Mouse (Mus musculus): ENCODE measurements around the gene Wdr18. TPM values are rescaled to one million over a fixed set of nuclear protein-coding genes. Genes with fewer than 3 reads are reported as not detected.

Gene Wdr18
- polyA plus RNA-seq, 1 experiment from 2014 or later, result 115 TPM

- no peak; the same call in 1 of the 2 replicates for ATAC-seq (replicated peaks; ENCODE audit: low FRiP score)
Measured at GRCm38 (mm10) chr10:79974087-79974486, 14.1 kb downstream of the Wdr18 start.

GRCm38 (mm10) chr10:79974668-79975067, 14.7 kb downstream of the Wdr18 start:
- Histone ChIP-seq H3K4me3 (replicated peaks) (no peak overlapping the region), H3K27me3 (peaks cover 27% of the 10 kb centered on the region), H3K27ac (no peak overlapping the region), H3K9me3 (replicated peaks) (no peaks in the 10 kb centered on the region), H3K4me2 (no peak overlapping the region), H3K9ac (no peak overlapping the region), H3K36me3 (peaks cover 59% of the 10 kb centered on the region), H3K4me1 (peaks cover 25% of the 10 kb centered on the region)
- no peak for ATAC-seq (replicated peaks; ENCODE audit: low FRiP score)
- 77% methylated on average over 8 of the region's 8 CpGs for WGBS

More at GRCm38 (mm10) chr10:79974087-79974486, 14.1 kb downstream of the Wdr18 start:
- no peak overlapping the region for H3K27ac ChIP-seq
- no peak overlapping the region for H3K9ac ChIP-seq
- no peak overlapping the region for H3K4me2 ChIP-seq
- peaks cover 54% of the 10 kb centered on the region for H3K36me3 ChIP-seq
- peaks cover 23% of the 10 kb centered on the region for H3K4me1 ChIP-seq
- H3K9me3 ChIP-seq (replicated peaks), result no peaks in the 10 kb centered on the region
- H3K27me3 ChIP-seq, result peaks cover 29% of the 10 kb centered on the region
- no peak overlapping the region for H3K4me3 ChIP-seq (replicated peaks)
- WGBS, result 88% methylated on average over 21 of the region's 21 CpGs

- Histone ChIP-seq H3K27ac (no peak overlapping the region), H3K9ac (no peak overlapping the region), H3K9me3 (replicated peaks) (no peaks in the 10 kb centered on the region), H3K4me3 (replicated peaks) (no peak overlapping the region), H3K4me1 (peaks cover 21% of the 10 kb centered on the region), H3K36me3 (peaks cover 68% of the 10 kb centered on the region), H3K27me3 (peaks cover 14% of the 10 kb centered on the region), H3K4me2 (no peak overlapping the region)
- no peak for ATAC-seq (replicated peaks; ENCODE audit: low FRiP score)
- WGBS, result 86% methylated on average over 28 of the region's 28 CpGs
Measured at GRCm38 (mm10) chr10:79976071-79976721, 16.2 kb downstream of the Wdr18 start.

- H3K9me3 ChIP-seq (replicated peaks), result no peaks in the 10 kb centered on the region
- no peak for ATAC-seq (replicated peaks; ENCODE audit: low FRiP score)
- 79% methylated on average over 35 of the region's 36 CpGs for WGBS
- H3K4me2 ChIP-seq, result no peak overlapping the region
- H3K4me1 ChIP-seq, result peaks cover 21% of the 10 kb centered on the region; the same call in 1 of the 2 replicates
- no peak overlapping the region for H3K4me3 ChIP-seq (replicated peaks)
- H3K27me3 ChIP-seq, result peaks cover 10% of the 10 kb centered on the region
- peaks cover 72% of the 10 kb centered on the region for H3K36me3 ChIP-seq
- no peak overlapping the region for H3K9ac ChIP-seq
- H3K27ac ChIP-seq, result no peak overlapping the region
Measured at GRCm38 (mm10) chr10:79976722-79977107, 16.8 kb downstream of the Wdr18 start.

- H3K4me1 ChIP-seq, result peaks cover 23% of the 10 kb centered on the region
- ATAC-seq (replicated peaks; ENCODE audit: low FRiP score), result no peak
- 80% methylated on average over 28 of the region's 28 CpGs for WGBS
- H3K36me3 ChIP-seq, result peaks cover 73% of the 10 kb centered on the region
- H3K27ac ChIP-seq, result no peak overlapping the region
- no peak overlapping the region for H3K4me2 ChIP-seq
- no peaks in the 10 kb centered on the region for H3K9me3 ChIP-seq (replicated peaks)
- H3K4me3 ChIP-seq (replicated peaks), result no peak overlapping the region
- no peak overlapping the region for H3K9ac ChIP-seq
- H3K27me3 ChIP-seq, result peaks cover 4% of the 10 kb centered on the region
Measured at GRCm38 (mm10) chr10:79977324-79977723, 17.4 kb downstream of the Wdr18 start.

- Histone ChIP-seq H3K9ac (no peak overlapping the region), H3K4me3 (replicated peaks) (no peak overlapping the region), H3K36me3 (peaks cover 73% of the 10 kb centered on the region), H3K27ac (no peak overlapping the region), H3K4me1 (peaks cover 26% of the 10 kb centered on the region), H3K9me3 (replicated peaks) (no peaks in the 10 kb centered on the region), H3K27me3 (no peaks in the 10 kb centered on the region), H3K4me2 (no peak overlapping the region)
- 95% methylated on average over 21 of the region's 21 CpGs for WGBS
- ATAC-seq (replicated peaks; ENCODE audit: low FRiP score), result no peak
Measured at GRCm38 (mm10) chr10:79978061-79978460, 18.1 kb downstream of the Wdr18 start.

- H3K4me2 ChIP-seq, result no peak overlapping the region
- no peak overlapping the region for H3K27ac ChIP-seq
- H3K9me3 ChIP-seq (replicated peaks), result no peaks in the 10 kb centered on the region
- peaks cover 63% of the 10 kb centered on the region for H3K36me3 ChIP-seq
- ATAC-seq (replicated peaks; ENCODE audit: low FRiP score), result no peak
- WGBS, result 93% methylated on average over 22 of the region's 22 CpGs
- H3K9ac ChIP-seq, result no peak overlapping the region
- no peak overlapping the region for H3K4me3 ChIP-seq (replicated peaks)
- H3K4me1 ChIP-seq, result peaks cover 30% of the 10 kb centered on the region
- no peaks in the 10 kb centered on the region for H3K27me3 ChIP-seq
Measured at GRCm38 (mm10) chr10:79979401-79980155, 19.6 kb downstream of the Wdr18 start.

GRCm38 (mm10) chr10:79983205-79983604, 23.3 kb downstream of the Wdr18 start:
- Histone ChIP-seq H3K4me1 (peaks cover 55% of the 10 kb centered on the region), H3K4me3 (replicated peaks) (peak overlapping the region; percentile 71), H3K4me2 (peak overlapping the region; percentile 72), H3K27me3 (no peaks in the 10 kb centered on the region), H3K9ac (peak overlapping the region; percentile 79), H3K9me3 (replicated peaks) (no peaks in the 10 kb centered on the region), H3K27ac (peak overlapping the region; percentile 99), H3K36me3 (peaks cover 28% of the 10 kb centered on the region)
- no peak for ATAC-seq (replicated peaks; ENCODE audit: low FRiP score)
- 72% methylated on average over 5 of the region's 5 CpGs for WGBS

GRCm38 (mm10) chr10:79983670-79984069, 23.7 kb downstream of the Wdr18 start:
- peaks cover 4% of the 10 kb centered on the region; the same call in 1 of the 2 replicates for H3K27me3 ChIP-seq
- H3K4me1 ChIP-seq, result peaks cover 60% of the 10 kb centered on the region
- H3K9me3 ChIP-seq (replicated peaks), result no peaks in the 10 kb centered on the region
- peak overlapping the region; percentile 72 for H3K4me2 ChIP-seq
- no peak for ATAC-seq (replicated peaks; ENCODE audit: low FRiP score)
- peaks cover 23% of the 10 kb centered on the region for H3K36me3 ChIP-seq
- peak overlapping the region; percentile 79 for H3K9ac ChIP-seq
- peak overlapping the region; percentile 99 for H3K27ac ChIP-seq
- WGBS, result under 1% methylated on average over 17 of the region's 21 CpGs
- H3K4me3 ChIP-seq (replicated peaks), result peak overlapping the region; percentile 71

GRCm38 (mm10) chr10:79984195-79984816, 24.4 kb downstream of the Wdr18 start, which contains the start of gene Tmem259:
Tmem259 (minus strand) TSS chr10:79984330.
- Histone ChIP-seq H3K27ac (peak within 1 kb of the TSS; percentile 99), H3K9me3 (replicated peaks) (no peaks in the 10 kb centered on the region), H3K4me2 (peak within 1 kb of the TSS; percentile 72), H3K4me3 (replicated peaks) (peak within 1 kb of the TSS; percentile 71), H3K9ac (peak within 1 kb of the TSS; percentile 79), H3K4me1 (peaks cover 66% of the 10 kb centered on the region), H3K27me3 (peaks cover 6% of the 10 kb centered on the region; the same call in 1 of the 2 replicates), H3K36me3 (peaks cover 17% of the 10 kb centered on the region)
- under 1% methylated on average over 49 of the region's 49 CpGs for WGBS
- peak; percentile 79 for ATAC-seq (replicated peaks; ENCODE audit: low FRiP score)

- peaks cover 68% of the 10 kb centered on the region for H3K4me1 ChIP-seq
- peak; percentile 94 for ATAC-seq (replicated peaks; ENCODE audit: low FRiP score)
- 0% methylated on average over 22 of the region's 22 CpGs for WGBS
Measured at GRCm38 (mm10) chr10:79984871-79985270, 24.9 kb downstream of the Wdr18 start.

More at GRCm38 (mm10) chr10:79984871-79985270, 24.9 kb downstream of the Wdr18 start:
- Histone ChIP-seq H3K9ac (peak overlapping the region; percentile 79), H3K27ac (peak overlapping the region; percentile 99), H3K4me3 (replicated peaks) (peak overlapping the region; percentile 71), H3K36me3 (peaks cover 12% of the 10 kb centered on the region; the same call in 1 of the 2 replicates), H3K4me2 (peak overlapping the region; percentile 72), H3K27me3 (peaks cover 6% of the 10 kb centered on the region; the same call in 1 of the 2 replicates), H3K9me3 (replicated peaks) (no peaks in the 10 kb centered on the region)

Measured in kidney, embryonic 15.5 days (tissue).